Mouse (Mus musculus): ENCODE measurements around the gene Agl.
"Not testable (repeated sequence)": the region's sequence is repeated elsewhere in the genome, so short reads cannot be mapped to it uniquely, and the experiment has no call there.

Agl gene

GRCm38 (mm10) chr3:116815305-116815797 lies 7.4 kb upstream of the Agl start:
- no peak for DNase-seq

DNA sequence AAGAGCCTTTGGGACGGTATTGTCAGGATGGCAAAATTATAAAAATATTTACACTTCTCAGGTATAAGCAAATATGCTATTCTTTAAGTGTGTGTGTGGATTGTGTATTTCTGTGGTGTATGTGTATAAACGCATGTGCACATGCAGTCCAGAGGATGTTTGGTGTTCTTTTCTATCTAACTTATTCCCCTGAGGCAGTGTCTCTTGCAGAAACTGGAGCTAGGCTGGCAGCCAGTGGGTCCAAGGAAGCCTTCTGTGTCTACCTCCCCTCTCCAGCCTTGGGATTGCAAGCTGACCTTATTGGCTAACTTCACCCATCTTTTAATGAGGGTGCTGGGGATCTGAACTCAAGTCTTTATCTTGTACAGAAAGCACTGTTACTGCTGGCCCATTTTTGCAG lies 5.0 kb upstream of the Agl start:
- no peak for DNase-seq

DNA sequence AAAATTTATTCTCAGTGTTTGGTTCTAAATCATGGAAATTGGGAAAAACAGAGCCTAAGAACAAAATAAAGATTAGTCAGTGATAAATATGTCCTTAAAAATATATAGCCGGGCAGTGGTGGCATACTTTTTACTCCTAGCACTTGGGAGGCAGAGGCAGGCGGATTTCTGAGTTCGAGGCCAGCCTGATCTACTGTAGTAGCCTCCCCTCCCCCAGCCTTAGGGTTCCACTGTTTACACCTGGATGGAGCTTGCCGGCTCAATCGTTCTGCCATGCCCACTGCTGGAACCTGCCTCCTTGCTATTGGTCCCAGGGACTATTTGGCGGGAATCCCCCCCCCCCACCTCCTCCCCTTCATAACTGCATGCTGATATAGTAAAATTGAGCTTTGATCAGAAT lies 2.4 kb upstream of the Agl start:
- not testable (repeated sequence) for DNase-seq

DNA sequence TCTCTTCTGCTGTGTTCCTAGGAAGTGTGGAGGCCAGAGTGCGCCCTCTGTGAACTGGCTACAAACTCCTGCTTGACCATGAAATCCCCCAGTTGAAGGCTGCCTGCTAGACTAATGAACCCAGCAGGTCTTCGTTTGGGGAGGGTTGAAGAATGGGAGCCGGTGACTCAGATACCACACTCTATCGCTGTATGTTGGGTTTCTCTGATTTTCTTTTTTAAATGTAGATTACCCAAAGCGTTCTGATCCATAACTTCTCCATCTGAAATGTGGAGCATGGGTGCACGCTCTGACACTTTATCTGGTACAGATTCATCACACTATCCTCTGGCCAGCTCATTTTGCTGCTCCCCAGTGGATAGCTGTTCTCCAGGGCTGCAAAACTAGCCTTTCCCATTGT lies 1.3 kb upstream of the Agl start:
- no peak for DNase-seq

GRCm38 (mm10) chr3:116808507-116809217 lies 696 bp upstream of the Agl start:
- peak in 1 of 2 experiments; percentile 30 for DNase-seq

- DNase-seq: no peak
Measured at GRCm38 (mm10) chr3:116805866-116806265, 2.1 kb downstream of the Agl start.

- no peak for DNase-seq
Measured at GRCm38 (mm10) chr3:116804746-116805285, 3.1 kb downstream of the Agl start.

GRCm38 (mm10) chr3:116801755-116802154 lies 6.2 kb downstream of the Agl start:
- DNase-seq: no peak

DNA sequence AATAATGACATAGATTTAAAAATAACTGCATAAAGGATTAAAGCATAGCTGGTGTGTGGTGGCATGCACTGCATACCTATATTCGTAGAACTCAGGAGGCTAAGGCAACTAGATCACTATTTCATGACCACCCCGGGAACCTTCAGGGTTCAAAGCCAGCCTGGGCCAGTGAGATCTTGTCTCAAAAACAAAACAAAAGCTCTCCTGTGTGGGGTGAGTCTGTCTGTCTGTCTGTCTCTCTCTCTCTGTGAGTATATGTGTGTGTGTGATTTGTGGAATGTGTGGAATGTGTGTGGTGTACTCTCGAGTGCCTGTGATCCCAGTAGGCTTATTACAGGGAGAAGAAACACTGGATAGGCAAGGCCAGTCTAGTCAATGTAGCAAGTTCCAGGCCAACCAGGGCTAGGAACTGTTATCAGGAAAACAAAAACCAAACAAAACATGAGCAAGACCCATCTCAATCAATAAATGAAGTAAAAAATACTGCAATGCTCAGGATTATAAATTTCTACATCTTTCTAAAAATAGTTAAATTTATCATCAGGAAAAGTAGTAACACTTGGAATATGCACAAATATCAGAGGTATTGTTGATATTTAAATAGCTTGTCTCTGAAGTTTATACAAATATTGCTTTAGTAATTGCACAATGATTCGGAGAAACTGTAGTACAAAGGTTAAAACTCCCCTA lies 9.0 kb downstream of the Agl start:
- no peak for DNase-seq

DNA sequence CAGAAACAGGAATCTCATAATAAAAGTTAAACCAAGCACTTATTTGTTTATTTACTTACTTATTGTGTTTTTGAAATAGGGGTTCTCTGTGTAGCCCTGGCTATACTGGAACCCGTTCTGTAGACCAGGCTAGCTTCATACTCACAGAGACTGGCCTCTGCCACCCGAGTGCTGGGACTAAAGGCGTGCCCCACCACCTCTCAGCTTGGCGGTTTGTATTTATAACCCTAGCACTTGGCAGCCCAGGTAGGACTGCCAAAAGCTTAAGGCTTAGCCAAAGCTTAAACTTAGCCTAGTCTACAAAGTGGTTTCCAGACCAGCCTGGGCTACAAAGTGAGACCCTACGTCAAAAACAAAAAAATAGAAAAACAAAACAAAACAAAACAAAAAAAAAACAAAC lies 19.1 kb downstream of the Agl start:
- no peak for DNase-seq

DNA sequence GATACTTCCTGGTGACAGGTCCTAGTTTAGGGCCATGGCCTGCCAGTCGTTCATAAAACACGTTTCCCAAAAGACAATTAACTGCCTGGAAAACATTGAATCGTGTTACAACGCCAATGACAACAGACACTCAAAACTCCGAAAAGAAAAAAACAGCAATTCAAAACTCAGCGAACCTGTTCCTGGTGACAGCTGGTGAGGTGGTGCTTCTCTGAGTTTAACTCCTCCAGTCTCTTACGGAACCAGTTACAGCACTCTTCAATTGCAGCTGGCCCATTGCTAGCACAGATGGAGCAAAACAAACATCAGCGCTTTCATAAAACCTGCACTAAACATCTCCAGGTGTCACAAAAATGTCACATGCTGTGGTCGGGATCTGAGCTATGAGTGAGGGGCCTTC lies 21.4 kb downstream of the Agl start:
- DNase-seq: no peak

- DNase-seq: no peak
Measured at GRCm38 (mm10) chr3:116785820-116786219, 22.1 kb downstream of the Agl start.

DNA sequence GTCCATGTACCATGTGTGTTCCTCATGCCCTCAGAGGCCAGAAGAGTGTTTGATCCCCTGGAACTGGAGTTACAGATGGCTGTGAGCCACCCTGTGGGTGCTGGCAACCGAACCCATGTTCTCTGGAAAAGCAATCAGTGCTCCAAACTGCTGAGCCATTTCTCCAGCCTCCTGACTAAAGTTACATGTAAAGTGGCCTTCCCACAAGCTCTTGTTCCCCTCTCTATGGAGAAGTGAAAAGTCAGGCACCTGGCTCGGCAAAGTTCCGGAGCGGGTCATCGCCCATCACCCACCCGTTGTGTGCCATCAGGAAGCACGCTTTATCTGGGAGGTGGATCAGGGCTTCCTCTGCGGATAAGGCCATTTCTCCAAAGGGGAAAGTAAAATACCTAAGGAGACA lies 23.2 kb downstream of the Agl start:
- DNase-seq: no peak

DNA sequence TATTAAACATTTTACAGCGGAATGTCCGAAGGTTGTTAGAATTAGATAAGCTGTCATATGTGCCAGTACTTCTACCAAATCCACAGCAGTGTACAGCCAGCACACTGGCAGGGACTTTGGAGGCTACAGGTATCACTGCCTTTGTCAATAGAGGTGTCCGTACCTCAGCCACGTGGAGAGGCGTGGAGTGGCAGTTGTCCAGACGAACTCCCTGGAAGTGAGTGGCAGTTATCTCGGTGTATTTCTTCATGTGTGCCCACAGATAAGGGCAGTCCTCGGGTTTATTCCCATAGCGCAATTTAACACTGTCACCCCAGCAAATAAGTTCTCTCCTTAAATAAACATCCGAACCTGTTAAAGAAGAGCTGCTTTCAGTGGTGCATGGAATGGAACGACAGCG lies 23.7 kb downstream of the Agl start:
- no peak for DNase-seq

- no peak for DNase-seq
Measured at GRCm38 (mm10) chr3:116776961-116777360, 31.0 kb downstream of the Agl start.

GRCm38 (mm10) chr3:116773836-116774235 lies 34.1 kb downstream of the Agl start:
- no peak for DNase-seq

- DNase-seq: no peak
Measured at GRCm38 (mm10) chr3:116771597-116771996, 36.4 kb downstream of the Agl start.

- peak; percentile 20 to 23 for DNase-seq
Measured at GRCm38 (mm10) chr3:116766963-116767362, 41.0 kb downstream of the Agl start.

- no peak for DNase-seq
Measured at GRCm38 (mm10) chr3:116752818-116753217, 55.1 kb downstream of the Agl start.

GRCm38 (mm10) chr3:116751191-116751860 lies 56.6 kb downstream of the Agl start:
- peak; percentile 27 to 29 for DNase-seq

- DNase-seq: peak; percentile 33 to 37
Measured at GRCm38 (mm10) chr3:116748391-116749170, 59.4 kb downstream of the Agl start.

DNA sequence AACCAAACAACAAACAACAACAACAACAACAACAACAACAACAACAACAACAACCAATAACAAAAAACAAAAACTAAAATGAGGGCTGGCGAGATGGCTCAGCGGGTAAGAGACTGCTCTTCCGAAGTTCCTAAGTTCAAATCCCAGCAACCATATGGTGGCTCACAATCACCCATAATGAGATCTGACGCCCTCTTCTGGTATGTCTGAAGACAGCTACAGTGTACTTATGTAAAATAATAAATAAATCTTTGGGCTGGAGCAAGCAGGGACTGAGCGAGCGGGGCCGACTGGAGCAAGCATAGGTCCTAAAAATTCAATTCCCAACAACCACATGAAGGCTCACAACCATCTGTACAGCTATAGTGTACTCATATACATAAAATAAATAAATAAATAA lies 60.3 kb downstream of the Agl start:
- not testable (repeated sequence) for DNase-seq

- no peak for DNase-seq
Measured at GRCm38 (mm10) chr3:116740963-116741362, 67.0 kb downstream of the Agl start.
